ENCODE assay signal across 9 mouse cellular contexts in the genomic region with DNA sequence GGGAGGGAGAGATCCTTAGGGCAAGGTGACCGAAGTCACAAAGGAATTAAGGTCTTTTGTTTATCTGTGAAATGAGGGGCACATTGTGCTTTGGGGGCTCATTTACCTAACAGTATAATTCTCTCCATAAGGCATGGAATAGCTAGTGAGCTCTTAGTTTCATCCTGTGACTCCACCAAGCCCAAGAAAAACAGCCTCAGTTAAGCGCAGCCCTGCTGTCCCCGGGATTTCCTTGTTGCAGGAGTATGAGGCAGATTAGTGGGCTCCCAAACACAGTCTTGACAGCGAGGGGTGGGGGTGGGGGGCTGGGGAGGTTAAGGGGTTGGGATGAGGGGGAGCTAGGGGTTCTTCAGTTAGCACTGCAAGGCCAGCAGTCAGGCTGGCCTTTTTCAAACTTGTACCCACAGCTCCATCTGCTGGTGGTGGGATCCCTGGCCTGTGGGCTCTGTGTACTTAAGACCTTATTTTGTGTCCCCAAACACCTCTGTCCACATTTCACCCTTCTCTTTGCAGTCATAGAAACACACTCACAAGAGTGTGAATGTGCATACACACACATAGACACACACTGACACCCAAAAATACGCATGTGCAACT.
DNase-seq lines count a peak whose midpoint lies in the region; ATAC-seq and TF ChIP-seq lines count a peak whose summit lies in the region.
"Had no signal": no experiment of that assay in that cellular context is flagged by ENCODE, and none has a peak within 500 bp of the region (broad histone marks: within the 10 kb centered on the region; RNA-seq: fewer than 3 reads in every experiment).

No protein-coding gene starts in this region.

- no peak for TF ChIP-seq EP300 in heart, postnatal 0 days (IDR thresholded peaks at IDR 0.05; ENCODE audit: low read depth)
- no peak for TF ChIP-seq EP300 in liver, embryonic 14.5 days (IDR thresholded peaks at IDR 0.05; ENCODE audit: low read depth)

- H3K4me1 ChIP-seq in embryonic facial prominence, embryonic 13.5 days: peaks cover 6% of the 10 kb centered on the region; the same call in 1 of the 2 replicates
- no peaks in the 10 kb centered on the region for H3K4me1 ChIP-seq in heart, postnatal 0 days (ENCODE audit: control insufficient read depth, insufficient read depth)
- no peaks in the 10 kb centered on the region for H3K4me1 ChIP-seq in liver, embryonic 14.5 days (replicated peaks; ENCODE audit: control insufficient read depth in 2 of 2, insufficient read depth in 2 of 2, low read length in 1 of 2)
- H3K4me1 ChIP-seq: liver, embryonic 15.5 days had no signal

- H3K27me3 ChIP-seq in embryonic facial prominence, embryonic 13.5 days: no peaks in the 10 kb centered on the region
- no peaks in the 10 kb centered on the region for H3K27me3 ChIP-seq in heart, postnatal 0 days (ENCODE audit: control insufficient read depth, insufficient read depth, low read length)
- no peaks in the 10 kb centered on the region for H3K27me3 ChIP-seq in liver, embryonic 14.5 days (ENCODE audit: control insufficient read depth, insufficient read depth, low read length)
- H3K27me3 ChIP-seq: liver, embryonic 15.5 days had no signal

- 12% methylated on average over 5 of the region's 5 CpGs for WGBS in embryonic facial prominence, embryonic 13.5 days
- 21% methylated on average over 5 of the region's 5 CpGs for WGBS in heart, postnatal 0 days
- 19% methylated on average over 5 of the region's 5 CpGs for WGBS in liver, embryonic 14.5 days (ENCODE audit: insufficient replicate concordance)

- H3K9ac ChIP-seq in embryonic facial prominence, embryonic 13.5 days: no peak overlapping the region
- H3K9ac ChIP-seq in heart, postnatal 0 days (replicated peaks; ENCODE audit: low read depth, low read length): no peak overlapping the region
- H3K9ac ChIP-seq in liver, embryonic 14.5 days (replicated peaks): no peak overlapping the region
- H3K9ac ChIP-seq: liver, embryonic 15.5 days had no signal

- H3K4me2 ChIP-seq in embryonic facial prominence, embryonic 13.5 days: peak overlapping the region; percentile 38
- H3K4me2 ChIP-seq in heart, postnatal 0 days (ENCODE audit: low read depth, low read length): peak overlapping the region; percentile 19; the same call in 1 of the 2 replicates
- no peak overlapping the region for H3K4me2 ChIP-seq in liver, embryonic 14.5 days (ENCODE audit: low read depth)
- H3K4me2 ChIP-seq: liver, embryonic 15.5 days had no signal

- H3K36me3 ChIP-seq in embryonic facial prominence, embryonic 13.5 days: no peaks in the 10 kb centered on the region
- H3K36me3 ChIP-seq in heart, postnatal 0 days (replicated peaks; ENCODE audit: control insufficient read depth, insufficient read depth, low read length): no peaks in the 10 kb centered on the region
- no peaks in the 10 kb centered on the region for H3K36me3 ChIP-seq in liver, embryonic 14.5 days (replicated peaks; ENCODE audit: control insufficient read depth, insufficient read depth, low read depth)
- H3K36me3 ChIP-seq: liver, embryonic 15.5 days had no signal

- peak; percentile 19 for DNase-seq in 416B (ENCODE audit: low read depth)
- DNase-seq in adrenal gland, postnatal 25 days: peak; percentile 64
- DNase-seq in heart, postnatal 0 days (ENCODE audit: low spot score): peak; percentile 41
- peak; percentile 82 for DNase-seq in kidney, postnatal 10 days
- no peak for DNase-seq in liver, embryonic 14.5 days (ENCODE audit: low read depth in 3 of 3, low spot score in 3 of 3)
- DNase-seq in ovary, postnatal 36 days (ENCODE audit: low spot score): peak; percentile 13
- no peak for DNase-seq in thymus, adult 18-20 months

- no peak for ATAC-seq in embryonic facial prominence, embryonic 13.5 days (ENCODE audit: insufficient number of reproducible peaks, insufficient read depth, low FRiP score, low TSS enrichment, low read depth)
- ATAC-seq in heart, postnatal 0 days (ENCODE audit: insufficient read depth, low read depth): no peak
- ATAC-seq in liver, embryonic 14.5 days (ENCODE audit: insufficient read depth): no peak

- H3K4me3 ChIP-seq in embryonic facial prominence, embryonic 13.5 days: no peak overlapping the region
- no peak overlapping the region for H3K4me3 ChIP-seq in heart, postnatal 0 days (ENCODE audit: low read depth, low read length)
- H3K4me3 ChIP-seq in liver, embryonic 14.5 days (ENCODE audit: insufficient read depth in 1 of 2, low read depth in 2 of 2, low read length in 2 of 2): no peak overlapping the region
- H3K4me3 ChIP-seq: liver, embryonic 15.5 days had no signal

- H3K27ac ChIP-seq in embryonic facial prominence, embryonic 13.5 days: no peak overlapping the region
- H3K27ac ChIP-seq in heart, postnatal 0 days (ENCODE audit: low read depth): no peak overlapping the region
- no peak overlapping the region for H3K27ac ChIP-seq in liver, embryonic 14.5 days
- H3K27ac ChIP-seq: liver, embryonic 15.5 days had no signal

- H3K9me3 ChIP-seq in embryonic facial prominence, embryonic 13.5 days: no peaks in the 10 kb centered on the region
- no peaks in the 10 kb centered on the region for H3K9me3 ChIP-seq in heart, postnatal 0 days (replicated peaks; ENCODE audit: control insufficient read depth, low read length)
- no peaks in the 10 kb centered on the region for H3K9me3 ChIP-seq in liver, embryonic 14.5 days (ENCODE audit: control insufficient read depth, low read length)
- H3K9me3 ChIP-seq: liver, embryonic 15.5 days had no signal

- TF ChIP-seq CTCF in heart, postnatal 0 days (IDR thresholded peaks at IDR 0.05; ENCODE audit: low read depth): peak; percentile 76
- peak; percentile 46 for TF ChIP-seq CTCF in liver, embryonic 14.5 days (IDR thresholded peaks at IDR 0.05; ENCODE audit: low read depth)

Comparison
In these comparisons a context has a peak if more than half of its experiments do, and no peak if none do; other contexts are left out.
1. DNase-seq: peak in 416B (single experiment), adrenal gland, postnatal 25 days (single experiment), heart, postnatal 0 days (single experiment), kidney, postnatal 10 days (single experiment) and ovary, postnatal 36 days (single experiment); none in liver, embryonic 14.5 days (0 of 3) and thymus, adult 18-20 months (0 of 2).